Mouse (Mus musculus) forebrain, embryonic 16.5 days (tissue): ENCODE measurements around the gene H2-Eb2. TPM values are rescaled to one million over a fixed set of nuclear protein-coding genes. Genes with fewer than 3 reads are reported as not detected.

Experiments used
- ATAC-seq: fragments of 200-750 bp; cut with Nextera tagmentation; 2 replicates; pipeline ENCODE4 v1.8.0; 2017; ENCODE audit warnings: mild to moderate bottlenecking, moderate library complexity
- H3K27ac ChIP-seq: fragments of 300-500 bp; sonication (generic); 2 replicates; pipeline ENCODE4 v1.5.1; 2014; ENCODE audit warnings: low read length, control low read depth
- H3K27me3 ChIP-seq: fragments of 300-500 bp; sonication (generic); replicated peaks from 2 replicates; pipeline ENCODE4 v1.6.1; 2014; ENCODE audit warnings: low read length; ENCODE audit not compliant: control insufficient read depth, insufficient read depth
- H3K36me3 ChIP-seq: fragments of 300-500 bp; sonication (generic); 2 replicates; pipeline ENCODE4 v1.6.1; 2014; ENCODE audit not compliant: control insufficient read depth, insufficient read depth
- H3K4me1 ChIP-seq: fragments of 300-500 bp; sonication (generic); replicated peaks from 2 replicates; pipeline ENCODE4 v1.6.1; 2014; ENCODE audit warnings: low read length; ENCODE audit not compliant: control insufficient read depth, insufficient read depth
- H3K4me2 ChIP-seq: fragments of 300-500 bp; sonication (generic); 2 replicates; pipeline ENCODE4 v1.6.1; 2014; ENCODE audit warnings: mild to moderate bottlenecking, low read length, control low read depth
- H3K4me3 ChIP-seq: fragments of 300-500 bp; sonication (generic); replicated peaks from 2 replicates; pipeline ENCODE4 v1.5.1; 2014; ENCODE audit warnings: mild to moderate bottlenecking, low read length, control low read depth
- H3K9ac ChIP-seq: fragments of 300-500 bp; sonication (generic); replicated peaks from 2 replicates; pipeline ENCODE4 v1.6.1; 2014; ENCODE audit warnings: low read depth, low read length, control low read depth
- H3K9me3 ChIP-seq: fragments of 300-500 bp; sonication (generic); 2 replicates; pipeline ENCODE4 v1.6.1; 2016; ENCODE audit warnings: low read length; ENCODE audit not compliant: control insufficient read depth
- WGBS: fragments of 180-500 bp; shearing (Covaris S2); extraction: QIAGEN DNeasy Blood & Tissue Kit; methylation state at CpG from one replicate; pipeline ENCODE4 v1.1.7; 2014; 5-methylcytosine and 5-hydroxymethylcytosine counted together
- polyA plus RNA-seq: library from polyadenylated mRNA; unstranded; fragments of >200 nt; fragmentation: Nextera tagmentation; extraction: Ambion mirVana; gene quantifications from 2 replicates; pipeline ENCODE4 v1.2.1, GENCODE M21; 2015

Gene H2-Eb2
- polyA plus RNA-seq, 1 experiment from 2014 or later, result not detected

DNA sequence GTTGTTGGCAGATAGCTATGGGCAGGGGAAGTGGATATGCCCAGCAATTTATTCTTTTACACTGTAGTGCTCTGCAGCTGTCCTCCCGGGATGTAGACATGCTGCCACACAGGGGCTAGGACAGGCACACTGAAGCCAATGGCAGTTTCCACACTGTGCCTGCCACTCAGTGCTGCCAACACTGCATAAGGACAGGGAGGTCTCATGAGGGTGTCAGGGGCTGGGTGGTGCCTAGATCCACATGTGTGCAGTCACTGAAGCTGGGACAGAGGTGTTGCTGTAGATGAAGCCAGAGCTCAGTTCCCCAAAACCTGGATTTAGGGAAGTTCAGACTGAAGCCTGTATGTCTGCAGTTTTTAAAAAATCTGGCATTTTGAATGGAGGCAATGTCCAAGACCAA lies 13.3 kb upstream of the H2-Eb2 start:
- Histone ChIP-seq H3K4me1 (peaks cover 7% of the 10 kb centered on the region), H3K9me3 (no peaks in the 10 kb centered on the region), H3K4me2 (no peak overlapping the region), H3K9ac (no peak overlapping the region), H3K27me3 (no peaks in the 10 kb centered on the region), H3K36me3 (no peaks in the 10 kb centered on the region), H3K27ac (no peak overlapping the region), H3K4me3 (no peak overlapping the region)
- no peak for ATAC-seq
- WGBS, result 96% methylated on average over 1 of the region's 1 CpGs

DNA sequence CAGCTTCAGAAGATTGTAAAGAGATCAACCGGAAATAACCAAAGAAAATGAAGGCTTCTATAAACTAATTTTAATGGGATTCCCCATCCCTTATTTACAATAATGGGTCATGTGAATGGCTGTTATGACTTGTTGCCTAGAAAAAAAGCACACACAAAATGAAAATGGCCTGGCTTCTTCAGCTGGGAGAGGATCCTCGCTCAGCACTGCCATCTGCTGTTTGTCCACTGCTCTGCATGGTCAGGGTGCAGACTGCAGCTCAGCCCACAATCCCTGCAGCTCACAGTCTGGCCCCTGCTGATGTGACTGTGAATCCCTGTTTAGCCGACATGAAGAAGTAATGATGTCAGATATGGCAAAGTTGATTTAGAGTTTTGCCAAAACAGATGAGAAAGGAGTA lies 12.1 kb upstream of the H2-Eb2 start:
- peaks cover 7% of the 10 kb centered on the region for H3K4me1 ChIP-seq
- ATAC-seq, result no peak
- no peaks in the 10 kb centered on the region for H3K36me3 ChIP-seq
- no peaks in the 10 kb centered on the region for H3K27me3 ChIP-seq
- H3K9me3 ChIP-seq, result no peaks in the 10 kb centered on the region
- no peak overlapping the region for H3K4me2 ChIP-seq
- WGBS, result 31% methylated on average over 3 of the region's 3 CpGs
- no peak overlapping the region for H3K9ac ChIP-seq
- no peak overlapping the region for H3K27ac ChIP-seq
- H3K4me3 ChIP-seq, result no peak overlapping the region

DNA sequence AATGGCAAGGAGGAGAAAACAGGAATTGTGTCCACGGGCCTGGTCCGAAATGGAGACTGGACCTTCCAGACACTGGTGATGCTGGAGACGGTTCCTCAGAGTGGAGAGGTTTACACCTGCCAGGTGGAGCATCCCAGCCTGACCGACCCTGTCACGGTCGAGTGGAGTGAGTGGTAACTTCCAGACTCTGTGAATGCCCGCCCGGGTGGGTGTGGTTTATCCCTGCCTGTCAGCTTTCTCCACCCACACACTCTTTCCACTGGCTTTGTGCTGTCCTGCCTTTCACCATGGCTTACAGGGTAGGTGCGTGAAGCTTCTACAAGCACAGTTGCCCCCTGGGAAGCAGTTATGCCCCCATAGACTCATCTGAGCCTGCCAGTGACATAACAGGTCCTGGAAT lies 11.2 kb upstream of the H2-Eb2 start:
- Histone ChIP-seq H3K27ac (no peak overlapping the region), H3K4me1 (peaks cover 4% of the 10 kb centered on the region), H3K36me3 (no peaks in the 10 kb centered on the region), H3K4me3 (no peak overlapping the region), H3K4me2 (no peak overlapping the region), H3K27me3 (no peaks in the 10 kb centered on the region), H3K9me3 (no peaks in the 10 kb centered on the region), H3K9ac (no peak overlapping the region)
- WGBS, result 69% methylated on average over 9 of the region's 9 CpGs
- ATAC-seq, result no peak

DNA sequence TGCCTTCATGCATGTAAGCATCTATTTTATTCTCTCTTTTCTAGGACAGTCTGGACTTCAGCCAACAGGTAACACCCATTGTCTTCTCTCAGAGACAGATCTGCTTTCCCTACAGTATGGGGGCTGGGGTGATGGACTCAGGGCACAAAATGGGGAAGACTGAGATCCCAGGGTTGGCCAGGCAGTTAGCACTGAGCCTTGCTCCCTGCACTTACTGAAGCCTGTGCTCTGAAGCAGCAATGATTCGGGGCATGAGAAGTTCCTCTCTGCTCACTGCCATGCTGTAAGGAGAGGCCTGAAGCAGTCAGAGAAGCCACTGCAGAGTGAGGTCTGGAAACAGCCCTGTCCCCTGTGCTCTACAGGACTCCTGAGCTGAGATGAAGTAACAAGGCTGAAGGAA lies 10.0 kb upstream of the H2-Eb2 start:
- H3K9ac ChIP-seq, result no peak overlapping the region
- H3K4me3 ChIP-seq, result no peak overlapping the region
- no peaks in the 10 kb centered on the region for H3K36me3 ChIP-seq
- no peaks in the 10 kb centered on the region for H3K4me1 ChIP-seq
- ATAC-seq, result no peak
- no peak overlapping the region for H3K4me2 ChIP-seq
- no peak overlapping the region for H3K27ac ChIP-seq
- no peaks in the 10 kb centered on the region for H3K9me3 ChIP-seq
- WGBS, result 81% methylated on average over 1 of the region's 1 CpGs
- H3K27me3 ChIP-seq, result no peaks in the 10 kb centered on the region

DNA sequence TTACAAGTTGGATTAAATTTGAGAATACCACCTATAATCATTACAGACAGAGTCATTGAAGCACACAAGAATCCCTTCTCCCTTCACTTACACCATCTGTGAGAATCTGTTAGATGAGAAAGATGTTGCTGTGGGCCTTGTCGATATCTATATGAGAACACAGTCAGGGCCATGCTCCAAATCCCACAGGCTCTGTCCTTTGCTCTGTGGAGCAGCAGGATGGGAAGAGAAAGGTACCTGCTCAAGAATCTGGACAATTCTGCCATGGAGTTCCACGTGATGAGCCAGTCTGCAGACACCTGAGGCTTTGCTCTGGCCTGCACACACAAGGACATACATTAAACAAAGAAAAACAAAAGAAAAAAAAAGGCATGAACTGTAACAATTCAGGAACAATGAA lies 8.8 kb upstream of the H2-Eb2 start:
- WGBS, result 70% methylated on average over 2 of the region's 2 CpGs
- Histone ChIP-seq H3K9ac (no peak overlapping the region), H3K27me3 (no peaks in the 10 kb centered on the region), H3K36me3 (no peaks in the 10 kb centered on the region), H3K4me3 (no peak overlapping the region), H3K4me1 (no peaks in the 10 kb centered on the region), H3K27ac (no peak overlapping the region), H3K4me2 (no peak overlapping the region), H3K9me3 (no peaks in the 10 kb centered on the region)
- no peak for ATAC-seq

DNA sequence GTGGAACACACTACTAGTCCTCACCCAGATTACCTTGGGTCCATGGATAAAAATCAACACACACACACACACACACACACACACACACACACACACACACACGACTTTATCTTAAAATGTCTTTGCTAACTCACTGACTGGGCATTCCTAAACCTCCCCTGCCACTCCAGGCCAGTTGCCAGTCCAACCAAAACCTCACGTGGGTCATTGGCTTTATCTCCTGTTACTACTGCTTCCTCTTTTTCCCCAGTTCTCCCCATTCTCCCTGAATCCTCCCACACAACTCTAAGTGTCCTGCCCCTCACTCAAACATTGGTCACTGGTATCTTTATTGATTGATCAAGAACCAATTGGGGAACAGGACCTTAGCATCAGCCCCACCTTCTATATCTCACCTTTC lies 8.2 kb upstream of the H2-Eb2 start:
- Histone ChIP-seq H3K9me3 (no peaks in the 10 kb centered on the region), H3K9ac (no peak overlapping the region), H3K36me3 (no peaks in the 10 kb centered on the region), H3K4me1 (no peaks in the 10 kb centered on the region), H3K4me3 (no peak overlapping the region), H3K4me2 (no peak overlapping the region), H3K27me3 (no peaks in the 10 kb centered on the region), H3K27ac (no peak overlapping the region)
- 35% methylated on average over 2 of the region's 2 CpGs for WGBS
- ATAC-seq, result no peak

DNA sequence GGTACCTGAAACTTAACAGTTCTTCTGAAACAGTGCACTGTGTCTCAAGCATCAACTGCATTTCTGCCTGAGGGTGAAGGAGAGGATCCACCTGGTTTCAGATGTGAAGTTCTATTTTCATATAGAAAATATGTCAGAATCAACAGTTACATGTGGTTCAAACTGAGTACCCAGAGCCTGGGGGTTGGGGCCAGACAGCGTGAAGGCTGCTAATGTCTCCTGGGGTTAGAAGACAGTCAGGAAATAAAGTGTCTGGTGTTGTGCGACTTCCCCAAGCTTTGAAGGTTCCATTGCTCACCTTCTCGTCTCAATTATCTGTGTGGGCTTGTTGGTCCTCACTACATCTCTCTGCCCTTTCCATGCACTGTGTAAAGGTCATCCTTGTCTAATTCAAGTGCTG lies 908 bp downstream of the H2-Eb2 start:
- H3K9ac ChIP-seq, result no peak overlapping the region
- WGBS, result 85% methylated on average over 3 of the region's 3 CpGs
- H3K27me3 ChIP-seq, result no peaks in the 10 kb centered on the region
- H3K27ac ChIP-seq, result no peak overlapping the region
- no peaks in the 10 kb centered on the region for H3K4me1 ChIP-seq
- no peak for ATAC-seq
- no peaks in the 10 kb centered on the region for H3K36me3 ChIP-seq
- H3K4me3 ChIP-seq, result no peak overlapping the region
- no peaks in the 10 kb centered on the region for H3K9me3 ChIP-seq
- H3K4me2 ChIP-seq, result no peak overlapping the region

DNA sequence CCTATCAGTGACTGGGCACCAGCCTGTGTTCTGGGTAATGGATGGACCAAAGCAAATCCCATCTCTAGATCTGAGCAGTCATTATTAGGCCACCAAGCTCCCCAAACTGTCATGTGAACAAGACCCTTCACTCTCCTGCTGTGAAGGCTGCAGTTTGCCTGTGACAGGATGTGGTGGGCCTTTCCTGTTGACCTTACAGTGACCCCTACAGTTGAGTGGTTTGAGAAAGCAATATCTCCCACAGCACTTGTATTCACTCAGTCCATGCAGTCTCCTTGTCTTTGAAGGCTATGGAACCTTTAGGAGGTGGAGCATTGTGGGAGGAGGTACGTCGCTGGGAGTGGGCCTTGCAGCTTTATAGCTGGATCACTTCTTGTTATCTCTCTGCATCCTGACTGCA lies 4.3 kb downstream of the H2-Eb2 start:
- Histone ChIP-seq H3K27me3 (no peaks in the 10 kb centered on the region), H3K4me3 (no peak overlapping the region), H3K9ac (no peak overlapping the region), H3K4me2 (no peak overlapping the region), H3K36me3 (no peaks in the 10 kb centered on the region), H3K27ac (no peak overlapping the region), H3K4me1 (no peaks in the 10 kb centered on the region), H3K9me3 (no peaks in the 10 kb centered on the region)
- 68% methylated on average over 2 of the region's 2 CpGs for WGBS
- ATAC-seq, result no peak

DNA sequence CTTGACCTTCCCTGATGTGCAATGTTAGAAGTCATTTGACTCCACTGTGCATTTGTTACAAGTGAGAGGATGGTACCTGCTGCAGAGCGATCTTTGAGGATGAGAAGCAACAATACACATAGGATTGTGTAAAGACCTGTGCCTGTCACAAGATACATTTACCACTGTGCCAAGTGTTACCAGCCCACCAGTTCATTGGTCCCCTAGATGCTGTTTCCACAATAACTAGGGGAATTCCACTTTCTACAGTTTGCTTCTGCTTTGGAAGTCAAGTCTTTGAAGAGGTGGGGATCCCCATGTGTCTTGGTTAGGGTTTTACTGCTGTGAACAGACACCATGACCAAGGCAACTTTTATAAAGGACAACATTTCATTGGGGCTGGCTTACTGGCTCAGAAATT lies 5.7 kb downstream of the H2-Eb2 start:
- no peak for ATAC-seq
- Histone ChIP-seq H3K4me3 (no peak overlapping the region), H3K36me3 (no peaks in the 10 kb centered on the region), H3K4me2 (no peak overlapping the region), H3K9ac (no peak overlapping the region), H3K27me3 (no peaks in the 10 kb centered on the region), H3K27ac (no peak overlapping the region), H3K4me1 (no peaks in the 10 kb centered on the region), H3K9me3 (no peaks in the 10 kb centered on the region)
- 92% methylated on average over 1 of the region's 1 CpGs for WGBS

DNA sequence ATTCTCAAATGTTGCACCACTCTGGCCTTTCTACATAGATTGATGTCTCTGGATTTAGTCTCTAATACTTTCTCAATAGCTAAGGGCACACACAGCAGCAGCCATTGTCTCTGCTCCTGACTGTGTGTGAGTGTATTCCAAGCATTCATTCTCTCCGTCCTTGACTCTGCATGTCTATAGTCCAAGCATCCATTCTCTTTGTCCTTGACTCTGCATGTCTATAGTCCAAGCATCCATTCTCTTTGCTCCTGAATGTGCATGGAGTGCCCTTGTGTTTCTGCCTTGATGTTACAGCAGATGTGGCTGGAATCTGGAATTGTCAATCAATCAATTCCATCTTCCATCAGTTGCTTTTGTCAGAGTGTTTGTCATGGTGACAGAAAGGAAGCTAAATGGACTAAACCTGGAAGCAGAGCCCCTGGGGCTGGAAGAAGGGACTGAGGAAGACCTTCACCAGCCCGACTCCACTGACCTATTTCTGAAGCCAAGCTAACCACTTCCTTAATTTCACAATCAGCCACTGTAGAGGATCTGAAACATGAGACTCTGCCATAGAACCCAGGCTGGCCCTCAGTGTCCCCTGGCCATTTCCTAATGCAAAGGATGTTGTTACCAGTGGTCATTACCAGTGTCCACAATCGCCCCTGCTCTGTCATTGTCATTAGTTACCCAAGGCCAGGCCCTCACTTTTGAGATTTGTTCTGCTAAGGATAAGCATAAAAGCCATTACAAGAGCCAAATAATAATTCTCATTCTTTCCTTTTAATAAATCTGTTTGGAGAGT lies 15.3 kb downstream of the H2-Eb2 start:
- 53% methylated on average over 3 of the region's 3 CpGs for WGBS

More for the DNA sequence above, 15.3 kb downstream of the H2-Eb2 start:
- no peaks in the 10 kb centered on the region for H3K9me3 ChIP-seq
- H3K4me3 ChIP-seq, result no peak overlapping the region
- H3K9ac ChIP-seq, result no peak overlapping the region
- ATAC-seq, result no peak
- no peaks in the 10 kb centered on the region for H3K4me1 ChIP-seq
- no peak overlapping the region for H3K4me2 ChIP-seq
- H3K27ac ChIP-seq, result no peak overlapping the region
- no peaks in the 10 kb centered on the region for H3K27me3 ChIP-seq
- H3K36me3 ChIP-seq, result no peaks in the 10 kb centered on the region
